Mouse (Mus musculus) forebrain, embryonic 10.5 days (tissue): ENCODE results near the gene Gprin1. TPM values are rescaled to one million over a fixed set of nuclear protein-coding genes. Genes with fewer than 3 reads are reported as not detected.

Experiments used
- DNase-seq: peaks from one replicate; pipeline ENCODE4 v3.0.0-alpha.2; 2017; ENCODE audit warnings: low spot score; ENCODE audit errors: extremely low spot score
- H3K27ac ChIP-seq: fragments of 300-500 bp; sonication (generic); 2 replicates; pipeline ENCODE4 v1.5.1; 2016; ENCODE audit warnings: mild to moderate bottlenecking
- H3K27me3 ChIP-seq: fragments of 300-500 bp; sonication (generic); 2 replicates; pipeline ENCODE4 v1.6.1; 2016; ENCODE audit warnings: mild to moderate bottlenecking; ENCODE audit not compliant: poor library complexity, severe bottlenecking
- H3K36me3 ChIP-seq: fragments of 300-500 bp; sonication (generic); replicated peaks from 2 replicates; pipeline ENCODE4 v1.6.1; 2016; ENCODE audit warnings: mild to moderate bottlenecking, moderate library complexity
- H3K4me1 ChIP-seq: fragments of 300-500 bp; sonication (generic); 2 replicates; pipeline ENCODE4 v1.6.1; 2016
- H3K4me3 ChIP-seq: fragments of 300-500 bp; sonication (generic); 2 replicates; pipeline ENCODE4 v1.5.1; 2016; ENCODE audit warnings: mild to moderate bottlenecking, moderate library complexity
- H3K9me3 ChIP-seq: fragments of 300-500 bp; sonication (generic); 2 replicates; pipeline ENCODE4 v1.6.1; 2016; ENCODE audit warnings: mild to moderate bottlenecking, moderate library complexity
- WGBS: fragments of 180-500 bp; shearing (Covaris S2); methylation state at CpG from one replicate; pipeline ENCODE4 v1.1.7; 2016; 5-methylcytosine and 5-hydroxymethylcytosine counted together
- polyA plus RNA-seq: library from polyadenylated mRNA; unstranded; fragments of >200 nt; fragmentation: Nextera tagmentation; extraction: Ambion mirVana; gene quantifications from 2 replicates; pipeline ENCODE4 v1.2.1, GENCODE M21; 2016

Gprin1 gene
- polyA plus RNA-seq, 1 experiment from 2014 or later = 0.56 TPM

DNA sequence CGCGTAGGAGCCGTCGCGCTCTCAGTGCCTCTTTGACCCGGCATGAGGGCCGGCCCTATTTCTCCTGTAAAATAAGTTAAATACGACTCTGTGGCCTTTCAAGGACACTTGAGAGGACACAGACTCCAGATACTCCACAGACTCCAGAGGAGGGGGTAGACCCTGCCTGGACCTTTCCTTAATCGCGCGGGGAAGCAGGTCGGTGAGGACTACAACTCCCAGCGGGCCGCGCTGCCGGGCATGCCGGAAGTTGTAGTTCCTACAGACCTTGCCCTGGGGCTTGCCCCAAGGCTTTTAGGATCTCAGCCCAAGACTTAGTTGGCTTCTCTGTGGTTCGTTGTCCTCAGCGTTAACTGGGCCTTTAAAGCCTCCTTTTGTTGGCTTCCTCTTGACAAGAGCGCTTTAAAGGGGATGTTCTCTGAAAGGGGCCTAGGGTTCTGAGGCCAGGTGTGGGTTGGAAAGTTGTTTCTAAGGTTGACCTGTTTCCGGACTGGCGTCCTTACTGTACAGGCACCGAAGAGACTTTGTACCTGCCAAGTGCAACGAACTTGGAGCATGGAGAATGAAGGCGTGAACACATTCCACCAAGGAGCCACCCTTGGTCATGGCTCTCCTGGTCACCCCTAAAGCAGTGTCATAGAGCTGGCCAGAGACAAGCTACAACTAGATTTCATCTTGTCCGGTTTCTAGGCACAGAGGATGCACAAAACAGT lies 55.2 kb downstream of the Gprin1 start:
- H3K27ac ChIP-seq = peak overlapping the region; percentile 96
- no peaks in the 10 kb centered on the region for H3K27me3 ChIP-seq
- DNase-seq = no peak
- 16% methylated on average over 26 of the region's 26 CpGs for WGBS
- H3K9me3 ChIP-seq = no peaks in the 10 kb centered on the region
- H3K36me3 ChIP-seq = peaks cover 5% of the 10 kb centered on the region; the same call in 1 of the 2 replicates
- H3K4me3 ChIP-seq = peak overlapping the region; percentile 87
- peaks cover 35% of the 10 kb centered on the region for H3K4me1 ChIP-seq

DNA sequence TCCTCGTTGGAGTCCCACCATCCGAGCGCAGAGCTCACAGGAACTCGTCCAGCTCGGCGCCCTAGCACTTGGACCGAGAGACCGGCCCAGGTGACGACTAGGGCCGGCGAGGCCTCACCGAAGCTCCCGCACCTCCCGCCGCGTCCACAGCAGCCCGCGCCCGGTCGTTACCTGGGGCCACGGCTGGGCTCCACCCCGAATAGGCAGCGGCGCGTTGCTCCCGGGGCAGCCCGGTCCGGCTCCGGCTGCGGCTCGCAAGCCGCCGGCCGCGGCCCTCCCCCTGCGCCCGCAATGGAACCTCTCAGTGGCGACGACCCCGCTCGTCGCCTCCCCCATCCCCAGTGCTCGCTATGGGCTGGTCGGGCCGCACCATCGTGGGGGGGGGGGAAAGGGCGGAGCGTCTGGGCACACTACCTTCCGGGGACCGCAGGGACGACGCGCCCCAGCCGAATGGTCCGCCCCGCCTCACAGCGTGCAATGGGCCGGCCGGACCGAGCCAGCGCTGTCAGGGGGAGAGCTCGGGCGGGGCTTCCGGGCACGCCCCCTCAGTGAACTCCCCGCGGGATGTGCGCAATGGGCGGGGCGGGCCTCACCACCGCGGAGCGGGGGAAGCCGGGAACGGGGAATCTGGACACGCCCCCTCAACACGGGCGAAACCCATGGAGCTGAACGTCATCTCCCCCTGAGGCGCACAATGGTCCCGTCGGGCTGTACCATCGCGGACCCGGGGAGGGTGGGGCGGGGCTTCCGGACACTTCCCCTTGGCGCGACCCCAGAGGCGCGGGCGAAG lies 55.9 kb downstream of the Gprin1 start, which contains the start of gene Rnf44:
Rnf44 (minus strand) TSS at position 350 of the 790 bp plus-strand sequence.
- H3K4me1 ChIP-seq = peaks cover 36% of the 10 kb centered on the region
- DNase-seq = peak; percentile 98
- peaks cover 5% of the 10 kb centered on the region; the same call in 1 of the 2 replicates for H3K36me3 ChIP-seq
- WGBS = under 1% methylated on average over 91 of the region's 92 CpGs
- H3K27me3 ChIP-seq = no peaks in the 10 kb centered on the region
- H3K27ac ChIP-seq = peak within 1 kb of the TSS; percentile 96
- H3K4me3 ChIP-seq = peak within 1 kb of the TSS; percentile 87
- no peaks in the 10 kb centered on the region for H3K9me3 ChIP-seq

DNA sequence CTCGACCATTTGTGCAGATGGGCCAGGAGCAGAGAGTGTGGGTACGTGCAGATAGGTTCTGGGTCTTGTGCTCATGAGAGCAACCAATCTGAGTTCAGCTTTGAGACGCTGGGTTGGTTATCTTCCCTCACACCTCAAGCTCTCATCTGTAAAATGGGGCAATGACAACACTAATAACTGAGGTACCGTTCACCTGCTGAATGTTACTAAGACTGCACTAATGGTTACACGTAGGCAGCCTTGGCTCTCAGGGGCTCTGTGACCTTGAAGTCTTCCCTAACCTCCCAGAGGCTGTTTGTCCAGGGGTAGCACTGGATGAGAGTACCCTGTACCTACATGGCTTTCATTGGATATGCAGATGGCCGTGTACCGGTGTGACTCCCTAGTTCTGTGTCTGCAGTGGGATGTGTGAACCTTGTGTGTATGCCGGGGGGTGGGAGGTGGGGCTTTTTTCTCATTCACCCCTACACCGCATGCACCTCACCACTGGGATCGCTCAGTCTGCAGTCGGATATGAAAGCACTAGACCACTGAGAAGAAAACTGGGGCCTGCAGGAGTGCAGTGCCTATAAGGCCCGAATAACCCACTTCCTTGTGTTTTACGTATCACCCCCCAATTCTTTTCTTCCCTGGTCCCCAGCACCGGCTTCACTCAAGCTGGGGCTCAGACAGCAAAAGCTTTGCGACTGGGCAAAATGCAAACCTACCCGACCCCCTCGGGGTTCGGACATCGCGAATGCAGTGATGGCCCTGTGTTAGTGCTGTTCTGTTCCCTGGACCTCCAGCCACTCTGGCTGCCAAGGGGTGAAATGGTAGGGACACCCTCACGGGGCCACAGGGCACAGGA lies 56.7 kb downstream of the Gprin1 start:
- Histone ChIP-seq H3K9me3 (no peaks in the 10 kb centered on the region), H3K36me3 (peaks cover 5% of the 10 kb centered on the region; the same call in 1 of the 2 replicates), H3K4me1 (peaks cover 43% of the 10 kb centered on the region), H3K27ac (peak overlapping the region; percentile 96), H3K4me3 (peak overlapping the region; percentile 87), H3K27me3 (no peaks in the 10 kb centered on the region)
- peak; percentile 32 for DNase-seq
- 17% methylated on average over 21 of the region's 21 CpGs for WGBS

DNA sequence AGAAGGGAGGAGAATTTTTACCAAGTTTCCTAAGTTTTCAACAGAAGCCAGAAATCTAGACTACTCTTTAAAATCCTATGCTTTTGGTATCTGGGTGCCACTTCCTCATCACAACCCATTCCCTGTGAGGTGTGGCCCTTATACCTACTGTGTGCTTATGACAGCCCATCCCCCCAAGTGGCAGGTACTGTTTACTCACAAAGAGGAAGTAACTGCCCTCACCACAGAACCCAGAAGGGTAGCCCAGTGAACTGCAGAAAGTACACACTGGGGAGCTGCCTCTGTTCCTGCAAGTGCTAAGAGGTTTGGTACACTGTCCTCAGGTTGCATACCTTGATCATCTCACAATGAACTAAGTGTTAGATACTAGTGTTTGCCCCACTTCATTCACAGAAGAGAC lies 57.9 kb downstream of the Gprin1 start:
- Histone ChIP-seq H3K4me1 (peaks cover 43% of the 10 kb centered on the region), H3K4me3 (peak overlapping the region; percentile 87), H3K9me3 (no peaks in the 10 kb centered on the region), H3K27me3 (no peaks in the 10 kb centered on the region), H3K27ac (no peak overlapping the region), H3K36me3 (peaks cover 5% of the 10 kb centered on the region; the same call in 1 of the 2 replicates)
- DNase-seq = no peak

DNA sequence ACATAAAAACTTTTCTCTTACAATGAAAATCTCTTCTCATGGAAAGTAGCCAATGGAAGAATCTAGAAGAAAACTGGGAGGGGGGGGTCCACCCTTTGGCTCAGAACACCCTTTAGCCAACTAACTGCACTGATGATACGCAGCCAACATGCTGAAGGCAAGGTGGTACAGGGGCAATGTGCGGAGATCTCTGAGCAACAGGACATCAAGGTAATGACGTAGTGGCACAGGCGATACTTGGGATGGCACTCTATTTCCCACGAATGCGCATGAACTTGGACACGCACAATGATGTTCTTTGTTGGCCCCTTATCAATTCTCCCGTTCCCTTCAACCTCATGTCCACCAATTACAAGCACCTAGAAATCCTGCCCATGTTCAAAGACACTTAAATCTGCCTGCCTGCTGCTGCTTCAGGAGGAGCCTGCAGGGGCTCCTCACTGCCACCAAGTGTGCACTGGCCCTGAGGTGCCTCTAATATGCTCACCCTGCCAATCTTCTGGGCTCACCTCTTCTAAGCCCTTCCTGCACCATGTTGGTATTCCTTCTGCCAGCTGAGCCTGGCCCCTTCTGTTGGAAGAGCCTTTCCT lies 59.4 kb downstream of the Gprin1 start:
- Histone ChIP-seq H3K27me3 (no peaks in the 10 kb centered on the region), H3K36me3 (peaks cover 13% of the 10 kb centered on the region), H3K9me3 (no peaks in the 10 kb centered on the region), H3K4me3 (0 out of 2 replicates have a peak overlapping the region, but pooled peaks have one; percentile 1), H3K4me1 (peaks cover 54% of the 10 kb centered on the region), H3K27ac (no peak overlapping the region)
- no peak for DNase-seq
- 94% methylated on average over 8 of the region's 8 CpGs for WGBS

DNA sequence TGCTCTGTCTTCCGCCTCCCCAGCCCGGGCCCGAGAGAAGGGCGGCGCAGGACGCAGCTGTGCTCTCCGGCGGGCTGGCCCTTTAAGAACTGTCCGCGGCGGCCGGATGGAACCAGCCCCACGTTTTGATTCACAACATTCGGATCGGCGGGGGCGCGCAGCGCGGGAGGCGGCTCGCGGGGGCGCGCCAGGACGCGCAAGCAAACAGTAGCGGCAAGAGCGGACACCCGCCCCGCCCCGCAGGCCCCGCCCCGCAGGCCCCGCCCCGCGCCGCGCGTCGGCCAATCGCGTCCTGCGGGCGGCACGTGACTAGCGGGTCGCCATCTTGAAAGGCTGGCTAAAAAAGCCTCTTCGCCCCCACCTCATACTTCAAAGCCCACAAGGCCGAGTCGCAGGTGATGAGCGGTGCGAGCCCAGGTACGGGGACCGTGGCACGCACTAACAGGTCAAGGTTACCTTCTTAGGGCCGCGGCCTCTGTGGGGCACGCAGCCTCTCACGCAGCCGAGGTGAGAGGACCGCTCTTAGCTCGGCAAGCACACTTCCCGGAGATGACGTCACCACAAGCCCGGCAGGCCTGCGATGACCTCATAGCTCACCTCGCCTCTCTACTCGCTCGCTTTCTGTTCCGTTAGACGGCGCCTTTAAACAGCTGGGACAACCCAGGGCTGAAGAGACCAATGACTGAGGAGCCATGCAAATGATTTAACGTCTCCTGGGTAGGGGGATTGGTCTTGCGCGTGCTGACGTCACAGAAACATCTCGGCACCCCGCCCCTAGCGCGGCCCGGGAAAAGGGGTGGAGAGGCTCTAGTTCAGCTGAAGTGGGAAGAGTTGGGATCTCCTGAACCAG lies 61.9 kb downstream of the Gprin1 start:
- peaks cover 55% of the 10 kb centered on the region for H3K4me1 ChIP-seq

DNA sequence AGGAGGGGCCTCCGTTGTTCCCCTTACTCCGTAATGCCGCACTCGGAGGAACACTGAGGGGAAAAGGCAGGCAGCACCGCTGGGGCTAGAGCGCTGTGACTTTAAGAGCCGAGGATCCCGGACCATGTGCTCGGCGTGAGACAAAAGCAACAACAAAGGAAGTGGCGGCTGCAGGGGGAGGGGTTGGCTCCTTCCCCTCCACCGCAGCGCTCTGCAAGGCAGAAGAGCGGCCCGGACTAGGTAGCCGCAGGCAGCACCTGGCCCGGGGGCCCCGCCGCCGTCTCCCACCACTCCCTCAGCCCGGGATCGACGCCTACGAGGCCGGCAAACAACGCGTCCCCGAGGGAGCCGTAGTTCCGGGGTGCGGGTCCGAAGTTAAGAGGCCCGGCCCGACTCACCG lies 62.6 kb downstream of the Gprin1 start:
- Histone ChIP-seq H3K27ac (peak overlapping the region; percentile 100), H3K36me3 (peaks cover 44% of the 10 kb centered on the region), H3K27me3 (no peaks in the 10 kb centered on the region), H3K9me3 (no peaks in the 10 kb centered on the region), H3K4me1 (peaks cover 48% of the 10 kb centered on the region), H3K4me3 (peak overlapping the region; percentile 93)
- peak; percentile 86 for DNase-seq
- under 1% methylated on average over 35 of the region's 35 CpGs for WGBS

More for the DNA sequence above, 61.9 kb downstream of the Gprin1 start:
- Histone ChIP-seq H3K27me3 (no peaks in the 10 kb centered on the region), H3K4me3 (peak overlapping the region; percentile 93), H3K36me3 (peaks cover 37% of the 10 kb centered on the region), H3K9me3 (no peaks in the 10 kb centered on the region), H3K27ac (peak overlapping the region; percentile 100)
- DNase-seq = peak; percentile 96
- under 1% methylated on average over 81 of the region's 82 CpGs for WGBS

Other genes with a start within 250 kb of the Gprin1 start
- gene Simc1, start 246.1 kb downstream of the Gprin1 start, polyA plus RNA-seq = 14.3 and 16.4 TPM in 2 replicates
- 201 and 202 TPM in 2 replicates for gene 4833439L19Rik, start 184.4 kb downstream of the Gprin1 start, polyA plus RNA-seq
- 23.3 and 26.5 TPM in 2 replicates for gene Arl10, start 174.9 kb downstream of the Gprin1 start, polyA plus RNA-seq
- gene Nop16, start 159.8 kb downstream of the Gprin1 start, polyA plus RNA-seq = 99.8 and 111 TPM in 2 replicates
- 143 and 144 TPM in 2 replicates for gene Higd2a, start 159.7 kb downstream of the Gprin1 start, polyA plus RNA-seq
- 12.4 and 15.3 TPM in 2 replicates for gene Cltb, start 138.5 kb downstream of the Gprin1 start, polyA plus RNA-seq
- gene Faf2, start 128.1 kb downstream of the Gprin1 start, polyA plus RNA-seq = 80.1 and 83.8 TPM in 2 replicates
- 88.6 and 106 TPM in 2 replicates for gene Rnf44, start 56.0 kb downstream of the Gprin1 start, polyA plus RNA-seq
- gene Cdhr2, start 48.4 kb downstream of the Gprin1 start, polyA plus RNA-seq = 0.04 TPM in 1 of 2 replicates, not detected in the other
- 1.1 and 1.8 TPM in 2 replicates for gene Sncb, start 16.7 kb upstream of the Gprin1 start, polyA plus RNA-seq
- gene Eif4e1b, start 34.1 kb upstream of the Gprin1 start, polyA plus RNA-seq = not detected in 2 replicates
- gene Tspan17, start 39.5 kb upstream of the Gprin1 start, polyA plus RNA-seq = 7.9 and 9.5 TPM in 2 replicates
- gene Unc5a, start 199.5 kb upstream of the Gprin1 start, polyA plus RNA-seq = 2.4 TPM in 2 replicates